8 mouse cellular contexts compared by ENCODE assay signal in the genomic region with DNA sequence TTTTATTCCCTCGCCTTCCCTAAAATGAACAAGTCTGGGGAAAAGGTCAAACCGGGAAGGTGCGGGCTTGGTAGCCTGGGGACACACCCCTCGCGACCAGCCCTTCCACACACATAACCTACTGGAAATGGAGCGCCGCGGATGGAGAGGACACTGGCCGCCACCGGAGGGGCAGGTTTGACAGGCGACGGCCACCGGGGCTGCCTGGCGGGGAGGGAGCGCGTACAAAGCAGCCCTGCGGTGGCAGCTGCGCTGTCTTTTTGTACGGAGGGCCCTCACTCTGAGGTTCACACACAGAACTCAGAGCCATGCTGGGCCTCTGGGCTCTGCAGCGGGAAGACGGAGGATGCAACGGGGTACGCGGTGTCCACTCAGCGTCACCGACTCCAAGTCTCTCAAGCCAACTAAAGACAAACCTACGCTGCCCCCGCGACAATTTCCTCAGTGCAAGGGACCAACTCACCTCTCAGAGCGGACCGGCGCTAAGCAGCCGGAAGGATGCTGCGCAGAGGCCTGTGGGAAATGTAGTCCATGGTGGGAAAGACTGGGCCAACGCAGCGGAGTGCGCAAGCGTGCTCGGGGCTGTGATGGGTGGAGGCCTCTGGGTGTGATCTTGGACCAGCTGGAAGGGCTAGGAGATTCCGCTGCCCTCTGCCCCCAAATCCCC. TPM values are rescaled to one million over a fixed set of nuclear protein-coding genes. Genes with fewer than 3 reads are reported as not detected.
DNase-seq lines count a peak whose midpoint lies in the region; ATAC-seq and TF ChIP-seq lines count a peak whose summit lies in the region.

A gene (minus strand): TSS at position 499 of the 667 bp plus-strand sequence.

- ATAC-seq in activated CD4-positive, CD25-positive, alpha-beta regulatory T cell, adult 4 months = peak; percentile 99
- ATAC-seq in inflammation-experienced regulatory T-cells, adult 6 months = peak; percentile 100
- ATAC-seq in megakaryocyte-erythroid progenitor cell, adult 5-6 weeks (replicated peaks; ENCODE audit: low FRiP score, low TSS enrichment, poor library complexity, severe bottlenecking) = peak; percentile 99

- TF ChIP-seq CTCF in cortical plate, adult 2 months (IDR thresholded peaks at IDR 0.05; ENCODE audit: extremely low read depth, insufficient read depth, low read length) = no peak

- H3K4me1 ChIP-seq in cortical plate, adult 2 months (ENCODE audit: control insufficient read depth, insufficient read depth, low read length) = 0 out of 2 replicates have a peak, but pooled peaks cover 3% of the 10 kb centered on the region

- peak within 1 kb of the TSS; percentile 33; the same call in 1 of the 2 replicates for H3K27ac ChIP-seq in cortical plate, adult 2 months (ENCODE audit: insufficient read depth, low read length)

- peak; percentile 88 for TF ChIP-seq POLR2A in cortical plate, adult 2 months (IDR thresholded peaks at IDR 0.05; ENCODE audit: extremely low read depth, insufficient read depth, low read length)

- DNase-seq in gastrocnemius, postnatal 10 days = peak; percentile 85
- peak; percentile 87 to 92 for DNase-seq in left cerebral cortex, postnatal 10 days (ENCODE audit: extremely low spot score in 1 of 2, low spot score in 2 of 2)
- peak; percentile 93 for DNase-seq in right cerebral cortex, postnatal 25 days
- DNase-seq in urinary bladder, postnatal 4 days (ENCODE audit: low spot score in 2 of 2) = peak; percentile 77 to 79

- peak within 1 kb of the TSS; percentile 66 for H3K4me3 ChIP-seq in cortical plate, adult 2 months (ENCODE audit: insufficient read depth, low read length)

- intact Hi-C loops in left cerebral cortex, postnatal 10 days (cut with DNase I) = no loop called here

RNA-seq across cellular contexts. Expression of the gene that starts here (rescaled TPM):
- 1 to 10 TPM; 4.3 to 5.2 TPM for polyA plus RNA-seq in activated CD4-positive, CD25-positive, alpha-beta regulatory T cell, adult 4 months (2017; shearing (Covaris generic))
- polyA plus RNA-seq in cortical plate, adult 2 months (2012; rRNA removed) = 13.8 and 14.2 TPM in 2 replicates
- 1 to 10 TPM; 1.5 to 2.9 TPM for total RNA-seq in gastrocnemius, postnatal 10 days (2021)
- polyA plus RNA-seq in inflammation-experienced regulatory T-cells, adult 6 months (2017; shearing (Covaris generic)) = 1 to 10 TPM; 4.4 to 7.2 (median 5.8) TPM
- total RNA-seq in left cerebral cortex, postnatal 10 days (2021) = 1 to 10 TPM; 6.3 to 7.4 TPM
- 0.74 and 1.3 TPM in 2 replicates for total RNA-seq in megakaryocyte-erythroid progenitor cell, adult 5-6 weeks (2014; fragmentation: Nextera tagmentation)
- 1.1 and 5.8 TPM in 2 replicates for total RNA-seq in megakaryocyte-erythroid progenitor cell, adult 5-6 weeks (2017)

Comparison
In these comparisons a context has a peak if more than half of its experiments do, and no peak if none do; other contexts are left out.
1. Peak in every context shown above with its lines: DNase-seq, ATAC-seq, H3K4me3 ChIP-seq and H3K27ac ChIP-seq.